Mouse (Mus musculus): ENCODE results near the gene 4930404N11Rik. TPM values are rescaled to one million over a fixed set of nuclear protein-coding genes. Genes with fewer than 3 reads are reported as not detected.

The 4930404N11Rik gene
- total RNA-seq, 4 experiments from 2014 or later, result 0.22 to 0.68 (median 0.60) TPM

- peak in 1 of 2 experiments; percentile 74 for DNase-seq (ENCODE audit: low spot score in 2 of 2)
Observed at GRCm38 (mm10) chr10:81401521-81402226, 36.1 kb upstream of the 4930404N11Rik start.

GRCm38 (mm10) chr10:81401205-81401520 is 35.5 kb upstream of the 4930404N11Rik start:
- no peak for DNase-seq (ENCODE audit: low spot score in 2 of 2)

- DNase-seq (ENCODE audit: low spot score in 2 of 2), result no peak
Observed at GRCm38 (mm10) chr10:81400371-81401204, 35.0 kb upstream of the 4930404N11Rik start.

- no peak for DNase-seq (ENCODE audit: low spot score in 2 of 2)
Observed at GRCm38 (mm10) chr10:81399798-81400308, 34.2 kb upstream of the 4930404N11Rik start.

GRCm38 (mm10) chr10:81399296-81399695 is 33.7 kb upstream of the 4930404N11Rik start:
- DNase-seq (ENCODE audit: low spot score in 2 of 2), result no peak

GRCm38 (mm10) chr10:81396749-81397148 is 31.1 kb upstream of the 4930404N11Rik start:
- DNase-seq (ENCODE audit: low spot score in 2 of 2), result no peak

- DNase-seq (ENCODE audit: low spot score in 2 of 2), result no peak
Observed at GRCm38 (mm10) chr10:81395865-81396264, 30.2 kb upstream of the 4930404N11Rik start.

- peak in 1 of 2 experiments; percentile 61 for DNase-seq (ENCODE audit: low spot score in 2 of 2)
Observed at GRCm38 (mm10) chr10:81395127-81395526, 29.5 kb upstream of the 4930404N11Rik start.

- DNase-seq (ENCODE audit: low spot score in 2 of 2), result no peak
Observed at GRCm38 (mm10) chr10:81393456-81394063, 27.9 kb upstream of the 4930404N11Rik start.

- no peak for DNase-seq (ENCODE audit: low spot score in 2 of 2)
Observed at GRCm38 (mm10) chr10:81392781-81393185, 27.2 kb upstream of the 4930404N11Rik start, which contains the start of gene Smim24. TSS of gene Smim24 (plus strand) at chr10:81393051.

- no peak for DNase-seq (ENCODE audit: low spot score in 2 of 2)
Observed at GRCm38 (mm10) chr10:81392270-81392669, 26.7 kb upstream of the 4930404N11Rik start.

GRCm38 (mm10) chr10:81390678-81390965 is 25.0 kb upstream of the 4930404N11Rik start:
- no peak for DNase-seq (ENCODE audit: low spot score in 2 of 2)

- DNase-seq (ENCODE audit: low spot score in 2 of 2), result peak in 1 of 2 experiments; percentile 61
Observed at GRCm38 (mm10) chr10:81389801-81390677, 24.4 kb upstream of the 4930404N11Rik start.

- DNase-seq (ENCODE audit: low spot score in 2 of 2), result no peak
Observed at GRCm38 (mm10) chr10:81389373-81389772, 23.8 kb upstream of the 4930404N11Rik start.

GRCm38 (mm10) chr10:81388505-81389055 is 23.0 kb upstream of the 4930404N11Rik start, which contains the start of gene Gm48552:
TSS of gene Gm48552 (plus strand) at chr10:81389005.
- no peak for DNase-seq (ENCODE audit: low spot score in 2 of 2)

- no peak for DNase-seq (ENCODE audit: low spot score in 2 of 2)
Observed at GRCm38 (mm10) chr10:81387716-81388115, 22.1 kb upstream of the 4930404N11Rik start.

- DNase-seq (ENCODE audit: low spot score in 2 of 2), result no peak
Observed at GRCm38 (mm10) chr10:81385603-81386306, 20.1 kb upstream of the 4930404N11Rik start.

GRCm38 (mm10) chr10:81384605-81384982 is 19.0 kb upstream of the 4930404N11Rik start:
- no peak for DNase-seq (ENCODE audit: low spot score in 2 of 2)

GRCm38 (mm10) chr10:81383802-81384604 is 18.4 kb upstream of the 4930404N11Rik start, which contains the start of the genes Dohh and Gm48551:
TSS of gene Dohh (plus strand) at chr10:81384428.
TSS of gene Gm48551 (plus strand) at chr10:81384466.
- peak; percentile 95 to 97 for DNase-seq (ENCODE audit: low spot score in 2 of 2)

Measured in gastrocnemius, adult 8-10 months (tissue).